Mouse (Mus musculus): Measurements from ENCODE around the gene Supt4a.

Gene Supt4a

GRCm38 (mm10) chr11:87750521-87750920 lies 13.2 kb downstream of the Supt4a start:
- in situ Hi-C loops (cut with MboI; ENCODE audit: low sequenced_read_pairs): loop anchor here (10.0 kb wide), 1 partner anchor 86 kb away; the partner anchor contains the start of gene Rnf43

DNA sequence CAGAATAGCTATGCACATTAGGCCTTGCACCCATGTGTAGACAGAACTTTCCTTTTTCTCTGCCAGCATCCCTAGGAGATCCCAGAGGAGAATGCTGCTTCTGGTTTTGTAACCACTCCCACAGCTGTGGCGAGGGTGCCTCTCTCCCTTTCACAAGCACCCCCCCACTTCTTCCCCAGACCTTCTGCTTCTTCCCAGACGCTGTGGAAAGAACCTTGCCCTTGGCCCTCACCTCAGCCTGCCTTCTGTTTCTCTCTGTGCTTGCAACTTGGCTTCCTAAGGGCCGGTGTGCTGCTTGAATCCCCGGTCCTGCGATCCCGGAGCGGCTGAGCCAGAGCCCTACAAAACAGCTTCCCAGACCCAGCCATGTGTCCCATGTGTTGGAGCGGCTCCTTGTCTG lies 13.7 kb downstream of the Supt4a start:
- in situ Hi-C loops (cut with MboI; ENCODE audit: low sequenced_read_pairs): loop anchor here (10.0 kb wide), 1 partner anchor 86 kb away; the partner anchor contains the start of gene Rnf43

DNA sequence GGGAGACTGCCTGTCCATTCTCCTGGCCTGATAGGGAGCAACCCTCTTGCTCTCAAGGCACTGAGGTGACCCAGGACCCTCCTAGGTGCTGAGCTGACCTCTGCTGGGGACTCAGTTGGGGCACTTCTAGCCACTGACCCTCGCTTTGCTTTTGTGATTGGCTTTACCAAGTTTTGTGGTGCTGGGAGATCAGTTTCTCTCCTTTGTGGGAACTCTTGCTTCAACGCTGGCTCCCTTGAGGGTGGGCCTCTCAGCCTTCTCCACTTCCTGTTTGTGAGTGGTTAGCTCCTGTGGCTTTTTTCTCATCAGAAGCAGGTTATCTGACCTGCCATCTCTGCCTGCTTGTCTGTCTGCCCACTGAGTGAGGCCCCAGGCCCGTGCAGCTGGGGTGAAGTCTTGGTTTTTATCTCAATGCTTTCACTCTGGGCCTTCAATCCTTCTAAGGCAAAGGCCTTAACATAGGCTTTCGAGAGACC lies 14.2 kb downstream of the Supt4a start:
- in situ Hi-C loops (cut with MboI; ENCODE audit: low sequenced_read_pairs): loop anchor here (10.0 kb wide), 1 partner anchor 87 kb away; the partner anchor contains the start of gene Rnf43

GRCm38 (mm10) chr11:87752307-87752706 lies 15.0 kb downstream of the Supt4a start:
- in situ Hi-C loops (cut with MboI; ENCODE audit: low sequenced_read_pairs): loop anchor here (10.0 kb wide), 1 partner anchor 88 kb away; the partner anchor contains the start of gene Rnf43

- in situ Hi-C loops (cut with MboI; ENCODE audit: low sequenced_read_pairs): loop anchor here (10.0 kb wide), 1 partner anchor 88 kb away; the partner anchor contains the start of gene Rnf43
Measured at GRCm38 (mm10) chr11:87753255-87753654, 15.9 kb downstream of the Supt4a start.

DNA sequence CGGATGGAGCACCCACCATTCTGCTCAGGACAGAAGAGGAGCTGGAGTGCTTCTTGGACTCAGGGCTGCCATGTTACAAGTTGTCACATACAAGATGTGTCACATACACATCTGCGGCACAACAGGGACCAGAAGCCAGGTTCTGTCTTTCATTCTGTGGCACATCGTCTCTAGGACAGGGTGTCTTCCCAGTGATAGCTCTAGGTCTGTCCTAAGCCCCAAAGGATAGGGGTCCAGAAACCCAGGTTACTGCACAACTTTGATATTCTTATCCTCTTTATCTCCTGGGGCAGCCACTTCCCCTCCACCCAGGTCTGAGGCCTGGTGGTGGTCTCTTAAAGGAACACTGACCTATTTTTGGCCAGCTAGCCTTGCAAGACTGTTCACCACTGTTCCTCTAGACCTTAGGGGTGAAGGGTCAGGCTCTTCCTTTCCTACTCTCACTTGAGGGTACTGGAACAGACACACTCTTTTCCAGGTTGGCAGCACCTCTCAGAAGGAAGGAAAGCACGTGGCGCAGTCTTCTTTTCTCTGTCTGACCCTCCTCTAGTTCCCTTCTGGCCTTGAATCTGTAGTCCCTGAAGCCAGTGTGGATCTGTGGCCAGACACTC lies 16.6 kb downstream of the Supt4a start:
- in situ Hi-C loops (cut with MboI; ENCODE audit: low sequenced_read_pairs): loop anchor here (10.0 kb wide), 1 partner anchor 89 kb away; the partner anchor contains the start of gene Rnf43

- in situ Hi-C loops (cut with MboI; ENCODE audit: low sequenced_read_pairs): loop anchor here (10.0 kb wide), 1 partner anchor 90 kb away; the partner anchor contains the start of gene Rnf43
Measured at GRCm38 (mm10) chr11:87754603-87755002, 17.3 kb downstream of the Supt4a start.

DNA sequence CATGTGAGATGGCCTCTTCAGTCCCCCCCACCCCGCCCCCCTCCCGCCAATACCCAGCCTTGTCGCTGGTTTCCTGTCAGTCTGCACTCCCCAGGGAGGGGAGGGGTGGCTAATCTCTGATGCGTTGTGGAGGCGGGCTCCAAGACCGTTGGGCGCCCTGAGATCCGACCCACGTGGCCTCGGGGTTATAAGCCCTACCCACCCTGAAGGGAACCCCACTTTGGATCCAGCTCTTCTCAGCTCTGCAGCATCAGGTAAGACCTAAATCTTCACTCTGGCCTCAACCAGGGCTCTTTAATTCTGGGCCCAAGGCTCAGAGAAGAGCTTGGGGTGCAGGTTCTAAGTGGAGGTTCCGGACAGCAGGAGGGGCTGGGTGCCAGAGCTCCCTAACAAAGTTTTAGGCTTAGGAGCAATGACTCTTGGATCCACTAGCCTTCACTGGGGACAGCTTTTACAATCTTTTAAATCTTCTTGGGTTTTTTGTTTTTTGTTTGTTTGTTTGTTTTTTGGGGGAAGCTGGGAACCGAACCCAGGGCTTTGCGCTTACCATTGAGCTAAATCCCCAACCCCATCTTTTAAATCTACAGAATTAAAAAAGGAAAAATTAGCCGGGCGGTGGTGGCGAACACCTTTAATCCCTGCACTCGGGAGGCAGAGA lies 18.1 kb downstream of the Supt4a start:
- in situ Hi-C loops (cut with MboI; ENCODE audit: low sequenced_read_pairs): loop anchor here (10.0 kb wide), 1 partner anchor 91 kb away; the partner anchor contains the start of gene Rnf43

GRCm38 (mm10) chr11:87756251-87756820 lies 19.0 kb downstream of the Supt4a start:
- in situ Hi-C loops (cut with MboI; ENCODE audit: low sequenced_read_pairs): loop anchor here (10.0 kb wide), 1 partner anchor 92 kb away; the partner anchor contains the start of gene Rnf43

GRCm38 (mm10) chr11:87757001-87757954 lies 19.9 kb downstream of the Supt4a start:
- in situ Hi-C loops (cut with MboI; ENCODE audit: low sequenced_read_pairs): loop anchor here (10.0 kb wide), 1 partner anchor 92 kb away; the partner anchor contains the start of gene Rnf43

DNA sequence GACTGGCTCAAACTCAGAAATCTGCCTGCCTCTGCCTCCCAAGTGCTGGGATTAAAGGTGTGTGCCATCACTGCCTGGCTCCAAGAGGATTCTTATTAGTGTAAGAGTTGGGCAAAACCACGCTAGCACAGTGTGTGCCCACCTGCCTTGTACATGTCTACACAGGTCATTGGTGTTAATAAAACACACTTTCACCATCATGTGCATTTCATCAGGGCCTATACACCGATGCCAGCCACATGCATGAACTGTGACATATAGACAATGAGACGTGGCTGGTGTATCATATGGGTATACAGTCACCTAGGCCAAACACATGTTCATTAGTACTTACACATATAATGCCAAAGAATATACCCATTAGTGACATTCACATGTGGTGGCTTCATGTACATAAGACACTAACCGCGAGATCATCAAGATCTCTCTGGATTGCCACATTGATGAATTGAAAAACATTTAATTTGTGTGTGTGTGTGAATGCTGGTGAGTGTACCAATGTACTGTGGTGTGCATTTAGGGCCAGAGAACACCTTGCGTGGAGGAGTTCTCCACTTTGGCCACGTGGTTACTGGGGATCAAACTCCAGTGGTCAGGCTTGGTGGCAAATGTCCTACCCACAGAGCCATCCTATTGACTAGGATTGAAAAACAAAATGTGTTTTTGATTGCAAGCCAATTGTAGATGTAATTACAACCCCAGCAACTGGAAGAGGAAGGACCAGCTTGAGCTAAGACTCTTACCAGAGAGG lies 21.0 kb downstream of the Supt4a start:
- in situ Hi-C loops (cut with MboI; ENCODE audit: low sequenced_read_pairs): loop anchor here (10.0 kb wide), 1 partner anchor 94 kb away; the partner anchor contains the start of gene Rnf43

DNA sequence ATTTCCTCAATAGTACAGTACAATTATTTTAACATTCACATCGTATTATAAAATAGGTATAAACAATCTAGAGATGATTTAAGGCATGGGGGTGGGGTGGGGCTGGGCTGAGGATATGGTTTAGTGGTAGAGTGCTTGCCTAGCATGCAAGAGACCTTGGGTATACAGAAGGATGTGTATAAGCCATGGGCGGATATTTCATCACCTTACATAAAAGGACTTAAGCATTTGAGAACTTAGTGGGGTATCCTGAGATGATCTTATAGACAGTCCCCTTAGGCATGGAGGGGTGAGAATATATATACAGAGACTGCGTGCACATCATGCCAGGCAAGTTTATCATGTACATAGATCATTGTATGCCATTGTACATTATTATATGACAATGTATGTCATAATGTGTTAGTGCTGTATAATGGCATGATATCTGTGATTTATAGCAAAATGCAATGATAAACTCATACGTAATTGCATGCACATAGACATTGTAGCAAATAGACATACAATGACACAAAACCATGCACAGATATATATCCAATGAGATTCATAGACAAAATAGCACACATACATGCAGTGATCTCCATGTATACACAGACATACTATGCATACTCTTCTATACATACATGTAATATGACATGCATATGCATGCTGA lies 21.7 kb downstream of the Supt4a start:
- in situ Hi-C loops (cut with MboI; ENCODE audit: low sequenced_read_pairs): loop anchor here (10.0 kb wide), 1 partner anchor 94 kb away; the partner anchor contains the start of gene Rnf43

DNA sequence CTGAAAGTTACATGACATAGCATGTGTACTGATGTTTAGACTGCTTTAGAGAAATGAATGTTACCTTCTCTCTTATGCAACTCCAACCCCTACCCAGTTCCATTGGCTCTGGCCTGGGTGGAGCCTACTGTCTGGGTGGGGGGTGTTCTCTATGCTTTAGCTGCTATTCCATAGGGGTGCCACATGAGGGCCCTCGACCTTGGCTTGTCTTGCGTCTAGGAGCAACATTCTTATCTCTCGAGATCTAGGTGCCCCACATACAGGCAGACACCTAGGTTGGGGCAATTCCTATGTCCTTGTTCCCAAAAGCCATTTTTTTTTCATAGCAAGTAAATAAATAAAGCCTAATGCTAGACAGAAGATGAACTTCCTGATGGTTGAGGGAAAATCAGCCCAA lies 22.3 kb downstream of the Supt4a start:
- in situ Hi-C loops (cut with MboI; ENCODE audit: low sequenced_read_pairs): loop anchor here (10.0 kb wide), 1 partner anchor 95 kb away; the partner anchor contains the start of gene Rnf43

DNA sequence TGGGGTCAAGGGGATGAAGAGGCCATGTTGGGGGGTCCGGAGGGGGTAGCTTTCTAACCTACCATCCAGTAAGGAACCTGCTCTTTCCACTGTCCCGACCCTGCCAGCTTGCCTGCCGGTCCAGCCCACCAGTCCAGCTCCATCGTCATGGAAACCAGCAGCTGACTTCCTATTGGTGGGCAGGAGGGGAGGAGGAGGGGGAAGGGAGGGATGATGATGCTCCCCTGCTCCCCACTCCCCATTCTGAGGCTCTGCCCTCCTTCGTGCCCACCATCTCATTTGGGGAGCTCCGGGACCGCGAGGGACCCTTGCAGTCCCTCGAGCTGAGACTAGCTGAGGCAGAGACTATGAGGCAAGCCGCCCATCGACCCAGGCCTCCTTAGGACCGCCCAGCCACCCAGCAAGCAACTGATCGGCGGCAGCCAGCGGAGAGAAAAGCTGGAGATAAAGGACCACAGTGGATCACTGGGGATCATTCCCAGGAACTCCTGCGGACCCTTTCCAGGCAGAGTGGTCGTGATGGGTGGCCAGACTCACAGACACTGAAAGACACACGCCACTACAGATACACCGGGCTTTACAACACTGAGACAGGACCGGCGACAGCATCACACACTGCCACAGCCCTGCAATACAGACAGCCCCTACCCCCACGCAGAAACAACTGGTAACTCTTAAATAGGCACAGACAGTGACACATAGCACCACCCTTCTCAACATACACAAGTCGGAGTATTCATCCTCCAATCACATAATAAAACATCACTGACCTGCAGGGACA lies 23.1 kb downstream of the Supt4a start, which contains the start of gene Tspoap1:
Tspoap1 (plus strand) TSS at position 241 of the 781 bp plus-strand sequence.
- in situ Hi-C loops (cut with MboI; ENCODE audit: low sequenced_read_pairs): no loop called here

DNA sequence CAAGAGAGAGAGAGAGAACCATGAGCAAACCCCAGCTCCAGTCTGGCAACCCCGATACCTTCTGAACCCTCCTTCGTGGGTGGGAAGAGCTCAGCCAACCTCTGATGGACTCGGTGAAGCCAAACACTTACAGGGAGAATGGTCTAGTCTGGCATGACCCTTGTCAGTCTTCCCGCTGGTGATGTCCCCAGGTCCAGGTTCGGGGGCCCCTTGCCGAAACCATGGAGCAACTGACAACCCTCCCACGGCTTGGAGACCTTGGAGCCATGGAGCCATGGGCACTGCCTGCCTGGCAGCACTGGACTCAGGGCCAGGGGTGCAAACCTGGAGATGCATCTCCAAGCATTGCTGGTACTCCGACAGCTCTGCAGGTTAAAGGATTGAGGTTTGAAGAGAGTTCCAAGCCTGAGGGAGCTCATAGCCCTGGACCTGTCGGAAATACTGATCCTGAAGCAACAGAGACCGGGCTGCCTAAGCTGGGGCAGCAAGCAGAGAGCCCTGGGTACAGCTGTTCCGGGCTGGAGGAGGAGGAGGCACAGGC lies 23.9 kb downstream of the Supt4a start:
- in situ Hi-C loops (cut with MboI; ENCODE audit: low sequenced_read_pairs): no loop called here

DNA sequence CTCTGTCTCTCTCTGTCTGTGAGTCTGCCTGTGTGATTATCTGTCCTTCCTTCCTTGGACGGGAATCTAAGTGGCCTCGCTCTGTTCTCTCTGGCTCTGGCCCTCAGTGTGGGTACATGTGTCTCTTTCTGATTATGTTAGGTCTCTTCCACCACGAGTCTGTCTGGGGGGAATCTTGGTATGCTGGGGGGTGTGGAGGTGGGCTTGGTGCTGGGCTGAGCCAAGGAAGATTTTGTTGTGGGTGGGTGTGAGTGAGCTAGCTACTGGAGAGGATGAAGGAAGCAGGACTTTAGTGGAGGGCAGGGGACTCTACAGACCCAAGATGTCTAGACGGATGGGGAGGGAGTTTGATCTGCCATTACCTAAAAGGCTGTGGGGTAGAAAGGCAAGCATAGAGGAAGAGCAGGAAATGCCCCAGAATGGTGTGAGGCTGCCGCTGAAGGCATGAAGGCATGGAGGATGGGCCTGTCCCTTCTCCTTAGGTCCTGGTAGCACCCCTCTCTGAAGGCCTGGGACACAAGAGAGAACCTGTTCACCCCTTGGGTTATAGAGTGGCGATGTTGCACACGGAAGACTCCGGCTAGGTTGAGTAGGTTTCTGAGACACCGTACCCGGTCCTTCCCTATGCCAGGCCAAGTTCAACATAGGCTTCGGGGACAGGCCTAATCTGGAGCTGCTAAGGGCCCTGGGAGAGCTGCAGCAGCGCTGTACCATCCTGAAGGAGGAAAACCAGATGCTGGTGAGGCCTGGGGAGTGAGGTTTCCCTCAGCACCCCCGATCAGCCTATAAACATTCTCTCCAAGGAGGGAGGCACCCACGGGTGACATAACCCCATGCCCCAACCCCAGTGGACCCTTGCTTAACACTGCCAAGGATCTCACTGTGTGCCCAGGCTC lies 24.7 kb downstream of the Supt4a start:
- in situ Hi-C loops (cut with MboI; ENCODE audit: low sequenced_read_pairs): no loop called here

All from CH12F3 (cell line).